Mouse (Mus musculus) heart, embryonic 11.5 days (tissue): ENCODE measurements around the gene Cdkal1. TPM values are rescaled to one million over a fixed set of nuclear protein-coding genes. Genes with fewer than 3 reads are reported as not detected.

Source experiments
- ATAC-seq: fragments of 200-750 bp; cut with Nextera tagmentation; replicated peaks from 2 replicates; pipeline ENCODE4 v1.8.0; 2017; ENCODE audit warnings: moderate library complexity; ENCODE audit not compliant: insufficient number of reproducible peaks, low FRiP score, low TSS enrichment
- H3K27ac ChIP-seq: fragments of 300-500 bp; sonication (generic); 2 replicates; pipeline ENCODE4 v1.5.1; 2014; ENCODE audit warnings: mild to moderate bottlenecking, low read depth, low read length
- H3K27me3 ChIP-seq: fragments of 300-500 bp; sonication (generic); 2 replicates; pipeline ENCODE4 v1.6.1; 2014; ENCODE audit warnings: mild to moderate bottlenecking, low read length, mixed read lengths; ENCODE audit not compliant: control insufficient read depth, insufficient read depth
- H3K36me3 ChIP-seq: fragments of 300-500 bp; sonication (generic); 2 replicates; pipeline ENCODE4 v1.6.1; 2014; ENCODE audit warnings: mild to moderate bottlenecking, low read length, moderate library complexity, mixed read lengths; ENCODE audit not compliant: control insufficient read depth, insufficient read depth
- H3K4me1 ChIP-seq: fragments of 300-500 bp; sonication (generic); 2 replicates; pipeline ENCODE4 v1.6.1; 2014; ENCODE audit warnings: low read length; ENCODE audit not compliant: control insufficient read depth, insufficient read depth
- H3K4me2 ChIP-seq: fragments of 300-500 bp; sonication (generic); 2 replicates; pipeline ENCODE4 v1.6.1; 2014; ENCODE audit warnings: mild to moderate bottlenecking, moderate library complexity
- H3K4me3 ChIP-seq: fragments of 300-500 bp; sonication (generic); 2 replicates; pipeline ENCODE4 v1.5.1; 2014; ENCODE audit warnings: low read depth, low read length
- H3K9ac ChIP-seq: fragments of 300-500 bp; sonication (generic); 2 replicates; pipeline ENCODE4 v1.6.1; 2014; ENCODE audit warnings: mild to moderate bottlenecking, low read depth, low read length, moderate library complexity
- H3K9me3 ChIP-seq: fragments of 300-500 bp; sonication (generic); replicated peaks from 2 replicates; pipeline ENCODE4 v1.6.1; 2016; ENCODE audit warnings: low read length; ENCODE audit not compliant: control insufficient read depth
- WGBS: fragments of 180-500 bp; shearing (Covaris S2); extraction: QIAGEN DNeasy Blood & Tissue Kit; methylation state at CpG from one replicate; pipeline ENCODE4 v1.1.7; 2014; ENCODE audit not compliant: insufficient replicate concordance; 5-methylcytosine and 5-hydroxymethylcytosine counted together
- polyA plus RNA-seq: library from polyadenylated mRNA; unstranded; fragments of >200 nt; fragmentation: Nextera tagmentation; extraction: Ambion mirVana; gene quantifications from 2 replicates; pipeline ENCODE4 v1.2.1, GENCODE M21; 2014

Gene Cdkal1
- polyA plus RNA-seq, 1 experiment from 2014 or later = 25.2 TPM

GRCm38 (mm10) chr13:29640186-29640585 is 215.3 kb downstream of the Cdkal1 start:
- H3K4me3 ChIP-seq = no peak overlapping the region
- H3K9ac ChIP-seq = no peak overlapping the region
- H3K9me3 ChIP-seq = no peaks in the 10 kb centered on the region
- no peak for ATAC-seq
- H3K27ac ChIP-seq = no peak overlapping the region
- H3K36me3 ChIP-seq = no peaks in the 10 kb centered on the region
- WGBS = 71% methylated on average over 1 of the region's 1 CpGs
- peaks cover 17% of the 10 kb centered on the region for H3K4me1 ChIP-seq
- H3K27me3 ChIP-seq = no peaks in the 10 kb centered on the region
- no peak overlapping the region for H3K4me2 ChIP-seq

- no peak for ATAC-seq
- peak overlapping the region; percentile 60 for H3K27ac ChIP-seq
- H3K9ac ChIP-seq = no peak overlapping the region
- H3K4me2 ChIP-seq = no peak overlapping the region
- WGBS = 74% methylated on average over 4 of the region's 4 CpGs
- H3K36me3 ChIP-seq = no peaks in the 10 kb centered on the region
- peaks cover 15% of the 10 kb centered on the region for H3K4me1 ChIP-seq
- H3K4me3 ChIP-seq = no peak overlapping the region
- H3K27me3 ChIP-seq = no peaks in the 10 kb centered on the region
- H3K9me3 ChIP-seq = no peaks in the 10 kb centered on the region
These were observed 217.2 kb downstream of the Cdkal1 start for GRCm38 (mm10) chr13:29638303-29638702.

GRCm38 (mm10) chr13:29637788-29638187 is 217.7 kb downstream of the Cdkal1 start:
- H3K27me3 ChIP-seq = no peaks in the 10 kb centered on the region
- H3K4me1 ChIP-seq = peaks cover 15% of the 10 kb centered on the region
- no peak overlapping the region for H3K4me2 ChIP-seq
- H3K9ac ChIP-seq = no peak overlapping the region
- H3K9me3 ChIP-seq = no peaks in the 10 kb centered on the region
- WGBS = 21% methylated on average over 6 of the region's 6 CpGs
- peak overlapping the region; percentile 60 for H3K27ac ChIP-seq
- H3K4me3 ChIP-seq = no peak overlapping the region
- no peaks in the 10 kb centered on the region for H3K36me3 ChIP-seq
- no peak for ATAC-seq

DNA sequence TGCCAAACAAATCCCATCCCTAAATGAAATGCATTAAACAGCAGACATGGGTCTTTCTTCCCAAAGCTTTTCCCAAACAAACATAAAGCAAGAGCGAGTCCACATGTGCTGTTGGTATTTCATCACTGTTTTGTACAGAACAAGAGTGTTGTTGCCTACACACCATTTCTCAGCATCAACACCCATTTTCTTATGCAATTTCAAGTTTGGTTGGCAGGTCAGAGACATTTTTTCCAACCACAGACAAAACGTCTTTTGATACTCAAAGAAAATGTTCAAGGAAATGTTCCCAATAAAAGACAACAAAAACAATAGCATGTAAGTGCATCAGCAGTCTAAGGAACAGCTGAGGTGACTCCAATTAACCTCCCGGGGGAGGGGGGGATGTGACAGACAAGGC is 219.9 kb downstream of the Cdkal1 start:
- H3K27me3 ChIP-seq = no peaks in the 10 kb centered on the region
- H3K4me3 ChIP-seq = no peak overlapping the region
- no peak overlapping the region for H3K27ac ChIP-seq
- no peaks in the 10 kb centered on the region for H3K9me3 ChIP-seq
- H3K36me3 ChIP-seq = no peaks in the 10 kb centered on the region
- 72% methylated on average over 3 of the region's 3 CpGs for WGBS
- no peak overlapping the region for H3K9ac ChIP-seq
- peaks cover 26% of the 10 kb centered on the region for H3K4me1 ChIP-seq
- no peak for ATAC-seq
- H3K4me2 ChIP-seq = no peak overlapping the region

DNA sequence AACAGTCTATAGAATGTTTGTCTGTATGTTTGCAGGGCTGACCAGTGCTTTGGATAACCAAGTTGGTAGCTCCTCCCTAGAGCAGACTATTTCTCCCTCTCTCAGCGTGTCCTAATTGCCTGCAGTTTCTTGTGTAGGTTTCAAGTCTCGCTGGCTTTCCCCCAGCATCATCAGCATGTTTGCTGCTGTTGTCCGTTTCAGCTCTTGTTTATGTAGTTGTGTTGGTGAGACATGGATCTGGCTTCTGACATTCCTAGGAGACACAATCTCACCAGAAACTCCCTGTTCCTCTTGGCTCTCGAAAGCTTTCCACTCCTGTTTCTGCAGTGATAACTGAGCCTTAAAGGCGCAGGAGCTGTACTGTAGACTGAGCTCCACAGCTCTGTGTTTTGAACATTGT is 224.1 kb downstream of the Cdkal1 start:
- WGBS = 30% methylated on average over 5 of the region's 5 CpGs
- peaks cover 36% of the 10 kb centered on the region for H3K4me1 ChIP-seq

GRCm38 (mm10) chr13:29628607-29629006 is 226.9 kb downstream of the Cdkal1 start:
- Histone ChIP-seq H3K36me3 (no peaks in the 10 kb centered on the region), H3K4me2 (peak overlapping the region; percentile 45), H3K9me3 (no peaks in the 10 kb centered on the region), H3K9ac (no peak overlapping the region), H3K27me3 (no peaks in the 10 kb centered on the region), H3K27ac (peak overlapping the region; percentile 91), H3K4me3 (no peak overlapping the region), H3K4me1 (peaks cover 43% of the 10 kb centered on the region)
- peak; percentile 73 for ATAC-seq
- 14% methylated on average over 5 of the region's 5 CpGs for WGBS

More for the DNA sequence above, 224.1 kb downstream of the Cdkal1 start:
- Histone ChIP-seq H3K9me3 (no peaks in the 10 kb centered on the region), H3K27ac (peak overlapping the region; percentile 79), H3K36me3 (no peaks in the 10 kb centered on the region), H3K9ac (no peak overlapping the region), H3K4me3 (no peak overlapping the region), H3K27me3 (no peaks in the 10 kb centered on the region), H3K4me2 (peak overlapping the region; percentile 27; the same call in 1 of the 2 replicates)
- no peak for ATAC-seq

DNA sequence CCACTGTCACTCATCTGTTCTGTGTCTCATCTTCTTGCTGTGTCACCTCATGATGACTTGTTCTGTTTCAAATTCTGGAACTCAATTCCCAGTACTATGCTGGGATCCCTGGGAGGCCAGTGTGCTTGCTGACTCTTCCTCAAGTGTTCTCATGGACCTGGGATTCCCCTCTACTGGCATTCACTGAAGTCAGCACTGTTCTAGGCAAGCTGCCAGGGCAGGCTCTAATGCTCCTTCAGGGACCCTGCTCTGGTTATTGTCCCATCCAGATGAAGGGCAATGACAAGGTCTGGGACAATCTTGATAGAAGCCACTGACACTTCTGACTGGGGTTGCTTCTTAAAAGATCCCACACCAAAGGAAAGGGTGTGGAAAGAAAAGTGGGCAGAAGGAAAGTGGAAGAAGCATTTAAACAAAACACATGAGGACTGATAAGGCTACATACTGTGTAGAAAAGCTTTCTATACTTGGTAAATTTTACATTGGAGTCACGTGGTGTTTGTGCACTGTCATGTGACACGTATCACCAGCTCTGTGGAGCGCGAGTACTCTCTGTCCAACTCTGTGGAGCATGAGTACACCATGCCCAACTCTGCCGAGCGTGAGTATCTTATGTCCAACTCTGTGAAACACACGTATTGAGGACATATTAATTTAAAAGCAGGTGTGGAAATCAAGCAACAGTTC is 227.9 kb downstream of the Cdkal1 start:
- Histone ChIP-seq H3K4me1 (peaks cover 44% of the 10 kb centered on the region), H3K4me3 (no peak overlapping the region), H3K9ac (no peak overlapping the region), H3K4me2 (no peak overlapping the region; the same call in 1 of the 2 replicates), H3K27me3 (no peaks in the 10 kb centered on the region), H3K27ac (peak overlapping the region; percentile 91), H3K9me3 (no peaks in the 10 kb centered on the region), H3K36me3 (no peaks in the 10 kb centered on the region)
- peak; percentile 85 for ATAC-seq
- WGBS = 54% methylated on average over 7 of the region's 7 CpGs

- Histone ChIP-seq H3K27ac (no peak overlapping the region), H3K36me3 (no peaks in the 10 kb centered on the region), H3K4me1 (peaks cover 36% of the 10 kb centered on the region), H3K9ac (no peak overlapping the region), H3K9me3 (no peaks in the 10 kb centered on the region), H3K4me2 (no peak overlapping the region), H3K4me3 (no peak overlapping the region), H3K27me3 (no peaks in the 10 kb centered on the region)
- WGBS = 10% methylated on average over 1 of the region's 1 CpGs
- no peak for ATAC-seq
These were observed 230.5 kb downstream of the Cdkal1 start for GRCm38 (mm10) chr13:29624929-29625328.

DNA sequence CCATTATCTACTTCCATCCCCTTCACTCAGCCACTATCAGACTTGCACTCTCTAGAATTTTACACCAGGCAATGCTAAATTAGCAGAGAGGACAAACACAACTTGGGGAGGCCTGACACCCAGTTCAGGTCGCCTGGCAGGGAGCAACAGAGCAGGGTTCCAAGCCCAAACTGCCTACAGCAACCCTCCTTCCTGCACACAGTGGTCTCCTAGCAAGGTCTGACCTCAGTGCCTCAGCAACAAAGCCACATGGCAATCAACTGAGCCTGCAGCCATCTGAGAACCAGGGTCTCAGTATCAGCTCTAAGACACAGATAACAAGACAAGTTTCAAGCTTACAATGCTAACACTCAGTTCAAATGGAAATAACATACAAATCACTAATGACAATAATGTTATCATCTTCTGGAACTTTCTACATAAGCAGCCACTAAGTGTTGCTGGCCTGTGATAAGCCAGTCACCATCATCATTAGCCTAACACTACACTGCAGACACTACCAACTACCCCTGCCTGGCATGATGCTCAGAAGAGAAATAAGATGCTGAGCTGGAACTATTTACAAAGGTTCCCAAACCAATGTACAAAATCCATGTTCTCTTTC is 231.7 kb downstream of the Cdkal1 start:
- Histone ChIP-seq H3K4me2 (no peak overlapping the region), H3K9ac (no peak overlapping the region), H3K4me1 (peaks cover 33% of the 10 kb centered on the region), H3K36me3 (no peaks in the 10 kb centered on the region), H3K27ac (no peak overlapping the region), H3K27me3 (no peaks in the 10 kb centered on the region), H3K9me3 (no peaks in the 10 kb centered on the region), H3K4me3 (no peak overlapping the region)
- ATAC-seq = no peak
- 47% methylated on average over 1 of the region's 1 CpGs for WGBS
